Mouse (Mus musculus) ovary, postnatal 36 days (tissue): ENCODE measurements around the gene Ms4a18.
A peak's percentile ranks its signal among the peaks of the same experiment; 100 is the strongest.
"Not testable (repeated sequence)": the region's sequence is repeated elsewhere in the genome, so short reads cannot be mapped to it uniquely, and the experiment has no call there.

Experiments used
- DNase-seq: peaks from one replicate; pipeline ENCODE4 v3.0.0; 2022; ENCODE audit warnings: low spot score, mixed read lengths

Ms4a18 gene

GRCm38 (mm10) chr19:11017891-11018290, at the start of gene Ms4a18:
Ms4a18 (minus strand) TSS chr19:11018031.
- DNase-seq: no peak

GRCm38 (mm10) chr19:11065202-11065875, 47.5 kb upstream of the Ms4a18 start:
- DNase-seq: no peak

GRCm38 (mm10) chr19:11060900-11061299, 43.1 kb upstream of the Ms4a18 start:
- no peak for DNase-seq

- no peak for DNase-seq
Observed at GRCm38 (mm10) chr19:11059967-11060366, 42.1 kb upstream of the Ms4a18 start.

- DNase-seq: not testable (repeated sequence)
Observed at GRCm38 (mm10) chr19:11055700-11056099, 37.9 kb upstream of the Ms4a18 start.

- no peak for DNase-seq
Observed at GRCm38 (mm10) chr19:11053277-11053676, 35.4 kb upstream of the Ms4a18 start.

GRCm38 (mm10) chr19:11052877-11053276, 35.0 kb upstream of the Ms4a18 start:
- DNase-seq: no peak

GRCm38 (mm10) chr19:11050286-11050685, 32.5 kb upstream of the Ms4a18 start:
- DNase-seq: no peak

DNA sequence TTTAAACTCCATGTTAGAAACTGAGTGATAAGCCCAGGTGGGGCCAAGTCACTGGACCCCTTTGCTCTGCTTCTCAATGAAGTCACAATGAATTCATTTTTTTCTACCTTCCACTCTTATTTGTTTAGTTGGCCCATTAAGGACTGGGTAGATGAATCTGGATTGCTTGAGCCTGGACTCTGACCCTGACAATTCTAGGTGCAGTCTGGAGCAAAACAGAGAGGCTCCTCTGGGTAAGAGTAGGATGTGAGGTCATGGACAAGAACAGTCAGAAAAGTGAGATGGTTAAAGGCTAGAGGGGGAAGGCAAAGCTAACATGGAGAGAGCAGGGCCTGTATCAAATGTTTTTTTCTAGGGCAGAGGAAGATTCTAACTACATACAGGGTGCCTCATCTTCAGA, 31.6 kb upstream of the Ms4a18 start:
- DNase-seq: no peak

- DNase-seq: no peak
Observed at GRCm38 (mm10) chr19:11048503-11048902, 30.7 kb upstream of the Ms4a18 start.

DNA sequence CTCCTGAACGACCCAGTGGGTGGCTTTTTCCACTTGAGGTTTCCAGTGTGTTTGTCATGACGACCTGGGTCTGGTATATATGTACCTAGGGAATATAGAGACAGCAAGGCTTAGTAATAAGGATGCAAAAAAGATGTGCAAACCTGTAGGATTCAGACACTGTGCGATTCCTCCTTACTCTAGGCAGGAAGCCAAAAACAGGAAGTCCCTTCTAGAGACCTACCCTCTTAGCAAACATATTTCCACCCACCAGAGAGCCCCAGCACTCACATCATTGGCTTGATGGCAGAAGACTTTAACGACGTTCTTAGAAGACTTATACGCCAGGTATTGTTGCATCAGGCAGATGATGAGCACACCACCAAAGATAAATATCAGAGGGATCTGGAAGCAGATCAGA, 30.2 kb upstream of the Ms4a18 start:
- no peak for DNase-seq

- peak; percentile 68 for DNase-seq
Observed at GRCm38 (mm10) chr19:11044996-11045711, 27.3 kb upstream of the Ms4a18 start.

DNA sequence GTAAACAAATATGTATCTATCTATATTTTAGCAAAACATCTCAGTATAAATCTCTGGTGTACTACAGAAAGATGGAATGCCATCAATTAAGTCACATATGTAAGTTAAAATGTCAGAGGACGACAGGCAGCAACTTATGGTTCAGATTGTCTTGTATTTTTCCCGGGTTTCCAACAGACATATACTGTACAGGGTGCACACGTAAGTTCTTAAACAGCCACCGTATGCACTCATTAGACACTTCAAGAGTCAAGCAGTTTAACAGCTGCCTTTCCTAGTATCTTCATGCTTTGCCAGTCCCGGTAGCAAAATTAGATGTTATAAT, 26.8 kb upstream of the Ms4a18 start:
- no peak for DNase-seq

- DNase-seq: no peak
Observed at GRCm38 (mm10) chr19:11037570-11037969, 19.7 kb upstream of the Ms4a18 start.

DNA sequence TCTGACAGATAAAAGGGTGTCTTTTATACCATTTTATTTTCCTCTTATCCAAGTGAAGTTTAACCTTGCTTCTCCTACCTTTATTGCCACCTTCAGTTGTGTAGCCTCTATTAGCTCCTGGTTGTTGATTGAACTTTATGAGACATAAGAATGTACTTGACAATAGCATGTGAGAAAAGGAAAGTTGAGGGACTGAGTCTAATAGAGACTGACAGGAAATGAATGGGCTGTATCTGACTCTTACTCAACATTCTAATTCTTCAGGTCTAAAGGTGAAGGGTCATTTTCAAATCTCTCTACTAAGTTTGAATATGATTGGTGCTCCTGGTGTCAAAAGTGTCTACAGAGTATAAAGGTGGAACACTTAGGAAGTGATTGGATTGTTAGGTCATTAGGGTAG, 4.6 kb upstream of the Ms4a18 start:
- no peak for DNase-seq

- no peak for DNase-seq
Observed at GRCm38 (mm10) chr19:11017251-11017650, 580 bp downstream of the Ms4a18 start.

DNA sequence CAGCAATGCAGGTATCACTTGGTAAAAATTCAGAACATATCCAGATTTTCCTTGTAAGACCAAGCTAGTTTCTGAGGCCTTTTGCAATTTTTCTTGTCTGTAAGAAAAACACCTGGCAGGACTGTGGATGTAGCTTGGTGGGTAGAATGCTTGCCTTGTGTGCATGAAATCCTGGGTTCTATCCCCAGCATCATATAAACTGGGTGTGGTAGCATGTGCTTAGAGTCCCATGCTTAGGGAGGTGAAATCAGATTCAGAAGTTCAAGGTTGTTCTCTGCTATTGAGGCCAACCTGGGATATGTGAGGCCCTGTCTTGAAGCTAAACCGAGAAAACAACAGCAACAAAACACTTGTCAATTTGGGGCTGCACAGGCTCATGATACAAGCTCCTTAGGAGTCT, 1.8 kb downstream of the Ms4a18 start:
- no peak for DNase-seq

DNA sequence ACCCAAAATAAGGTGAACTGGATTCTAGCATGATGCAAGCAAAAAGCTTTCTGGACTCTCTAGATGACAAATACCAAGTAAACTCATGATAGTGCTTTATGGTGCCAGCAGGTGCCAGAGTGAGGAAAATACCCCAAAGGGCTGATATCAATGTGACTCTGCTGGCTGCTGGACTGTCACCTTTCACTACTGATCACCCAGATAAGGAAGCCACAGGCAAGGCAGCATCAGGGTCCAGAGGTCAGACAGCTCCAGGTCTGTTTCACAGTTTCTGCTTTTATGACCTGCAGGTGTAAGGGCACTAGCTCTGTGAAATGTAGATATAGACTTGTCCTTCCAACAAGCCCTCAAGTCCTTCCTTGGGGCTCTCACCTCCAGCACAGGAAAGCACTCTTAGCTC, 2.4 kb downstream of the Ms4a18 start:
- no peak for DNase-seq

- DNase-seq: no peak
Observed at GRCm38 (mm10) chr19:10993150-10993549, 24.7 kb downstream of the Ms4a18 start, which contains the start of gene Ms4a15. Ms4a15 (minus strand) TSS chr19:10993250.

- DNase-seq: no peak
Observed at GRCm38 (mm10) chr19:10991911-10992310, 25.9 kb downstream of the Ms4a18 start.

- no peak for DNase-seq
Observed at GRCm38 (mm10) chr19:10990751-10991150, 27.1 kb downstream of the Ms4a18 start.

- no peak for DNase-seq
Observed at GRCm38 (mm10) chr19:10988563-10988962, 29.3 kb downstream of the Ms4a18 start.

DNA sequence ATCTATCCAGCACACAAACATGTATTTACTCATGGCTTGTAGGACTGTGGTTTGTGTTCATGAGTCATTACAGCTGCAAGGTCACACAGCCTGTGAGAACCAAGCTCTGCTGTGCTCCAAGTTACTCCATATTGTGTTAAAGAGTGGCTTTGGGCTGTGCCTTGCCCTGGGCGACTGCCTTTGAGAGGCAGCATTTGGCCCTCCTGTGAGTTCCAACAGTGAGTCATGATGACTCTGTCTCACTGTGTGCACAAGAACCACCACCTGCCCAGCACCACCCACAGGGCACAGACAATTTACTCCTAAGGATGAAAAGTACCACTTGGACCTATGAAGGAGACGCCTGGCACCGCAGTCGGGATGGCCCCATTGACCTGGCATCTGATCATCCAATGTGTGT, 31.9 kb downstream of the Ms4a18 start:
- DNase-seq: no peak

DNA sequence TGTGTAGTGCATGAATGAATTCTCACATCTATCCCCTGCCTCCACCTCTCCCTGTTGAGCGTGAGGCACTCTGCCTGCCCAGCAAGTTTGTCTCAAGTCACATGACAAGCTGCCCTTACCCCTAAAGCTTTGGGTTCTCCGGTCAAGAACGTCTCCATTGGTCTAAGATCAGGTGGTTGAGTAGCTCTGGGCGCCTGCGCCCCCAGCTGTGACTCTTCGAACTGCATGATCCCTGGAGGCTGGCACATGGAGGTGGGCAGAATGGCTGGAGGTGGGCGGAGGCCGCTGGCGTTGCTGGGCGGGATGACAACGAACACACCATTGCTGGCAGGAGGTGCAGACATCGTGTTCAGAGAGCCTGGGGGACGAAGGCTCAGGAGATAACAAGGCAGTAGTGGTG, 33.3 kb downstream of the Ms4a18 start:
- no peak for DNase-seq
